Comparison of ENCODE assay signal across 26 mouse cellular contexts in the genomic region with DNA sequence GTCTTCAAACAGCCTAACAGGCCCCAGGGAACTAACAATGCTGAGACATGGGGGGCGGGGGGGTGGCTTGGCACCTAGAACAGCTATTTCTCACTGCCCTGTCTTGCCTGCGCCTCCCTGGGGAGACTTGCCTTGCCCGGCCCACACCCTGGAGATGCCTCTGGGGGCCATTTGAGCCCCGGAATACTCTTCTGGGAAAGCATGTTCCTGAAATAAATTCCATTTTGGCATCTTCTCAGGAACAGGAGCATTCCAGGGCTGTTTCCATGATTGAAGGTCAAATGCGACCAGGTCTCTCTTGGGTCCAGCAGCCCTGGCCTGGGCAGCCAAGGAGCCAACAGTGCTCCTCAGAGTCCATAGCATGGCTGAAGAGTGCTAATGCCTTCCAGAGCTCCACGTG. TPM values are rescaled to one million over a fixed set of nuclear protein-coding genes. Genes with fewer than 3 reads are reported as not detected.
DNase-seq lines count a peak whose midpoint lies in the region; ATAC-seq and TF ChIP-seq lines count a peak whose summit lies in the region.
"Had no signal": no experiment of that assay in that cellular context is flagged by ENCODE, and none has a peak within 500 bp of the region (broad histone marks: within the 10 kb centered on the region; RNA-seq: fewer than 3 reads in every experiment).

No protein-coding gene starts in this region.

- WGBS in heart, postnatal 0 days, result 65% methylated on average over 6 of the region's 6 CpGs
- WGBS in heart, embryonic 12.5 days, result 78% methylated on average over 6 of the region's 6 CpGs
- WGBS in kidney, embryonic 15.5 days, result 83% methylated on average over 6 of the region's 6 CpGs
- WGBS in kidney, embryonic 14.5 days, result 89% methylated on average over 6 of the region's 6 CpGs

- H3K4me1 ChIP-seq in heart, postnatal 0 days (ENCODE audit: control insufficient read depth, insufficient read depth), result peaks cover 27% of the 10 kb centered on the region
- H3K4me1 ChIP-seq in heart, embryonic 12.5 days (replicated peaks), result peaks cover 31% of the 10 kb centered on the region
- H3K4me1 ChIP-seq in kidney, embryonic 15.5 days, result peaks cover 50% of the 10 kb centered on the region
- H3K4me1 ChIP-seq in kidney, embryonic 14.5 days (ENCODE audit: control insufficient read depth, insufficient read depth, low read length), result peaks cover 20% of the 10 kb centered on the region

- no peak overlapping the region for H3K9ac ChIP-seq in heart, postnatal 0 days (replicated peaks; ENCODE audit: low read depth, low read length)
- no peak overlapping the region for H3K9ac ChIP-seq in heart, embryonic 12.5 days
- H3K9ac ChIP-seq in kidney, embryonic 15.5 days, result no peak overlapping the region
- no peak overlapping the region for H3K9ac ChIP-seq in kidney, embryonic 14.5 days (ENCODE audit: low read depth, low read length)
- H3K9ac ChIP-seq: hindbrain, embryonic 14.5 days; liver, embryonic 13.5 days had no signal

- peak; percentile 28 for DNase-seq in gastrocnemius, adult 18-20 months (ENCODE audit: low spot score)
- DNase-seq in gastrocnemius, postnatal 36 days, result no peak
- DNase-seq in heart, postnatal 0 days (ENCODE audit: low spot score), result no peak
- DNase-seq in kidney, postnatal 14 days, result peak; percentile 30
- DNase-seq: cerebellum, adult 2 months; gastrocnemius, postnatal 14 days; midbrain, embryonic 14.5 days had no signal

- intact Hi-C loops in gastrocnemius, postnatal 36 days (cut with DNase I), result loop anchor here (2.0 kb wide), 1 partner anchor 32 kb away; no protein-coding TSS in a partner anchor

- TF ChIP-seq EP300 in heart, postnatal 0 days (IDR thresholded peaks at IDR 0.05; ENCODE audit: low read depth), result no peak

- no peak for ATAC-seq in heart, postnatal 0 days (ENCODE audit: insufficient read depth, low read depth)
- no peak for ATAC-seq in heart, embryonic 12.5 days (ENCODE audit: insufficient number of reproducible peaks, low FRiP score)
- no peak for ATAC-seq in kidney, embryonic 15.5 days (replicated peaks; ENCODE audit: low FRiP score)
- no peak for ATAC-seq in kidney, embryonic 14.5 days (ENCODE audit: low FRiP score, low TSS enrichment)
- ATAC-seq: CD4-positive, CD25-positive, alpha-beta regulatory T cell, adult 4 months; forebrain, embryonic 16.5 days; intestine, postnatal 0 days had no signal

- no peak overlapping the region for H3K4me2 ChIP-seq in heart, postnatal 0 days (ENCODE audit: low read depth, low read length)
- no peak overlapping the region for H3K4me2 ChIP-seq in heart, embryonic 12.5 days
- H3K4me2 ChIP-seq in kidney, embryonic 15.5 days, result no peak overlapping the region
- H3K4me2 ChIP-seq in kidney, embryonic 14.5 days (replicated peaks; ENCODE audit: low read depth, low read length), result no peak overlapping the region
- H3K4me2 ChIP-seq: hindbrain, embryonic 14.5 days; liver, embryonic 13.5 days had no signal

- TF ChIP-seq CTCF in heart, postnatal 0 days (IDR thresholded peaks at IDR 0.05; ENCODE audit: low read depth), result no peak

- peak overlapping the region; percentile 15 for H3K27ac ChIP-seq in heart, postnatal 0 days (ENCODE audit: low read depth)
- H3K27ac ChIP-seq in heart, embryonic 12.5 days (ENCODE audit: poor library complexity, severe bottlenecking), result no peak overlapping the region
- H3K27ac ChIP-seq in kidney, embryonic 15.5 days, result peak overlapping the region; percentile 15; the same call in 1 of the 2 replicates
- H3K27ac ChIP-seq in kidney, embryonic 14.5 days (ENCODE audit: low read depth, low read length), result no peak overlapping the region
- H3K27ac ChIP-seq: hindbrain, embryonic 14.5 days; left cerebral cortex, adult 2 months; liver, embryonic 13.5 days had no signal

- no peaks in the 10 kb centered on the region for H3K27me3 ChIP-seq in heart, postnatal 0 days (ENCODE audit: control insufficient read depth, insufficient read depth, low read length)
- peaks cover 2% of the 10 kb centered on the region for H3K27me3 ChIP-seq in heart, embryonic 12.5 days (replicated peaks)
- H3K27me3 ChIP-seq in kidney, embryonic 15.5 days, result no peaks in the 10 kb centered on the region
- H3K27me3 ChIP-seq in kidney, embryonic 14.5 days (ENCODE audit: control insufficient read depth, insufficient read depth, low read length), result no peaks in the 10 kb centered on the region
- H3K27me3 ChIP-seq: liver, embryonic 13.5 days had no signal

- H3K9me3 ChIP-seq in heart, postnatal 0 days (replicated peaks; ENCODE audit: control insufficient read depth, low read length), result no peaks in the 10 kb centered on the region
- H3K9me3 ChIP-seq in heart, embryonic 12.5 days (replicated peaks), result no peaks in the 10 kb centered on the region
- no peaks in the 10 kb centered on the region for H3K9me3 ChIP-seq in kidney, embryonic 15.5 days (replicated peaks)
- no peaks in the 10 kb centered on the region for H3K9me3 ChIP-seq in kidney, embryonic 14.5 days (ENCODE audit: control insufficient read depth, low read length)
- H3K9me3 ChIP-seq: liver, embryonic 13.5 days had no signal

- H3K36me3 ChIP-seq in heart, postnatal 0 days (replicated peaks; ENCODE audit: control insufficient read depth, insufficient read depth, low read length), result peaks cover 27% of the 10 kb centered on the region
- peaks cover 40% of the 10 kb centered on the region for H3K36me3 ChIP-seq in heart, embryonic 12.5 days
- H3K36me3 ChIP-seq in kidney, embryonic 15.5 days, result peaks cover 49% of the 10 kb centered on the region
- H3K36me3 ChIP-seq in kidney, embryonic 14.5 days (ENCODE audit: control insufficient read depth, insufficient read depth, low read length), result peaks cover 32% of the 10 kb centered on the region

- no peak overlapping the region for H3K4me3 ChIP-seq in heart, postnatal 0 days (ENCODE audit: low read depth, low read length)
- no peak overlapping the region for H3K4me3 ChIP-seq in heart, embryonic 12.5 days
- H3K4me3 ChIP-seq in kidney, embryonic 15.5 days (replicated peaks), result no peak overlapping the region
- H3K4me3 ChIP-seq in kidney, embryonic 14.5 days (ENCODE audit: low read length), result no peak overlapping the region
- H3K4me3 ChIP-seq: erythroblast, embryonic 14.5 days; left cerebral cortex, adult 2 months; liver, embryonic 13.5 days had no signal

RNA-seq across cellular contexts. Expression of a gene that starts 7.2 kb away (rescaled TPM):
- 10 to 100 TPM; 18.4 to 22.7 TPM for total RNA-seq in gastrocnemius, adult 18-20 months (2021)
- total RNA-seq in gastrocnemius, postnatal 36 days (2021), result 10 to 100 TPM; 19.9 to 23.8 TPM
- total RNA-seq in heart, postnatal 0 days (2014; rRNA removed; ENCODE audit: low replicate concordance), result 66.9 and 93.5 TPM in 2 replicates
- 136 and 138 TPM in 2 replicates for polyA plus RNA-seq in heart, postnatal 0 days (2015; fragmentation: Nextera tagmentation; extraction: Ambion mirVana)
- polyA plus RNA-seq in heart, embryonic 12.5 days (2016; fragmentation: Nextera tagmentation; extraction: Ambion mirVana), result 126 and 130 TPM in 2 replicates
- 199 and 212 TPM in 2 replicates for polyA plus RNA-seq in kidney, embryonic 15.5 days (2015; fragmentation: Nextera tagmentation; extraction: Ambion mirVana)
- 236 and 265 TPM in 2 replicates for polyA plus RNA-seq in kidney, embryonic 14.5 days (2014; fragmentation: Nextera tagmentation; extraction: Ambion mirVana)

RNA-seq across cellular contexts. Expression of a gene that starts 8.6 kb away (rescaled TPM):
- total RNA-seq in gastrocnemius, adult 18-20 months (2021), result 100 to 1,000 TPM; 140 to 577 TPM
- 100 to 1,000 TPM; 153 to 173 TPM for total RNA-seq in gastrocnemius, postnatal 36 days (2021)
- total RNA-seq in heart, postnatal 0 days (2014; rRNA removed; ENCODE audit: low replicate concordance), result not detected in 2 replicates
- 0.20 TPM in 1 of 2 replicates, not detected in the other for polyA plus RNA-seq in heart, postnatal 0 days (2015; fragmentation: Nextera tagmentation; extraction: Ambion mirVana)
- not detected in 2 replicates for polyA plus RNA-seq in heart, embryonic 12.5 days (2016; fragmentation: Nextera tagmentation; extraction: Ambion mirVana)
- polyA plus RNA-seq in kidney, embryonic 15.5 days (2015; fragmentation: Nextera tagmentation; extraction: Ambion mirVana), result 0.49 and 1.4 TPM in 2 replicates
- polyA plus RNA-seq in kidney, embryonic 14.5 days (2014; fragmentation: Nextera tagmentation; extraction: Ambion mirVana), result 0.58 and 0.89 TPM in 2 replicates
- total RNA-seq: hematopoietic stem cell, adult 5-6 weeks; layer of hippocampus, adult 18-20 months; layer of hippocampus, postnatal 14 days; left cerebral cortex, adult 2 months; left cerebral cortex, postnatal 25 days; monocyte, adult 5-6 weeks had no signal
- polyA plus RNA-seq: brain, embryonic 14.5 days; CD4-positive, CD25-positive, alpha-beta regulatory T cell, adult 4 months; cerebellum, adult 2 months; cortical plate, adult 2 months; erythroblast, embryonic 14.5 days; forebrain, embryonic 11.5 days; forebrain, embryonic 16.5 days; hindbrain, embryonic 14.5 days; midbrain, embryonic 14.5 days; neural tube, embryonic 14.5 days had no signal

RNA-seq across cellular contexts. Expression of a gene that starts 11.9 kb away (rescaled TPM):
- total RNA-seq in gastrocnemius, adult 18-20 months (2021), result under 1 TPM in 1 of 2 experiments, not detected in 1; 0.45 TPM
- under 1 TPM; 0.18 to 0.25 TPM for total RNA-seq in gastrocnemius, postnatal 36 days (2021)
- 0.23 and 1.9 TPM in 2 replicates for total RNA-seq in heart, postnatal 0 days (2014; rRNA removed; ENCODE audit: low replicate concordance)
- polyA plus RNA-seq in heart, postnatal 0 days (2015; fragmentation: Nextera tagmentation; extraction: Ambion mirVana), result 0.81 and 1.3 TPM in 2 replicates
- polyA plus RNA-seq in heart, embryonic 12.5 days (2016; fragmentation: Nextera tagmentation; extraction: Ambion mirVana), result 1.2 and 1.4 TPM in 2 replicates
- 2.4 and 2.6 TPM in 2 replicates for polyA plus RNA-seq in kidney, embryonic 15.5 days (2015; fragmentation: Nextera tagmentation; extraction: Ambion mirVana)
- polyA plus RNA-seq in kidney, embryonic 14.5 days (2014; fragmentation: Nextera tagmentation; extraction: Ambion mirVana), result 2.0 and 2.4 TPM in 2 replicates
- total RNA-seq: hematopoietic stem cell, adult 5-6 weeks; layer of hippocampus, adult 18-20 months; left cerebral cortex, adult 2 months; left cerebral cortex, postnatal 25 days; monocyte, adult 5-6 weeks had no signal
- polyA plus RNA-seq: CD4-positive, CD25-positive, alpha-beta regulatory T cell, adult 4 months; forebrain, embryonic 11.5 days; forebrain, embryonic 16.5 days had no signal

RNA-seq across cellular contexts. Expression of a gene that starts 30.7 kb away (rescaled TPM):
- 100 to 1,000 TPM; 188 to 221 TPM for total RNA-seq in gastrocnemius, adult 18-20 months (2021)
- total RNA-seq in gastrocnemius, postnatal 36 days (2021), result 100 to 1,000 TPM; 174 to 203 TPM
- 232 and 241 TPM in 2 replicates for total RNA-seq in heart, postnatal 0 days (2014; rRNA removed; ENCODE audit: low replicate concordance)
- 261 and 268 TPM in 2 replicates for polyA plus RNA-seq in heart, postnatal 0 days (2015; fragmentation: Nextera tagmentation; extraction: Ambion mirVana)
- 478 and 480 TPM in 2 replicates for polyA plus RNA-seq in heart, embryonic 12.5 days (2016; fragmentation: Nextera tagmentation; extraction: Ambion mirVana)
- polyA plus RNA-seq in kidney, embryonic 15.5 days (2015; fragmentation: Nextera tagmentation; extraction: Ambion mirVana), result 718 and 736 TPM in 2 replicates
- polyA plus RNA-seq in kidney, embryonic 14.5 days (2014; fragmentation: Nextera tagmentation; extraction: Ambion mirVana), result 558 and 716 TPM in 2 replicates

RNA-seq across cellular contexts. Expression of a gene that starts 39.0 kb away (rescaled TPM):
- total RNA-seq in gastrocnemius, adult 18-20 months (2021), result 10 to 100 TPM; 71.0 to 89.8 TPM
- total RNA-seq in gastrocnemius, postnatal 36 days (2021), result 10 to 100 TPM; 73.1 to 77.1 TPM
- total RNA-seq in heart, postnatal 0 days (2014; rRNA removed; ENCODE audit: low replicate concordance), result 204 and 231 TPM in 2 replicates
- polyA plus RNA-seq in heart, postnatal 0 days (2015; fragmentation: Nextera tagmentation; extraction: Ambion mirVana), result 239 and 245 TPM in 2 replicates
- 422 and 442 TPM in 2 replicates for polyA plus RNA-seq in heart, embryonic 12.5 days (2016; fragmentation: Nextera tagmentation; extraction: Ambion mirVana)
- polyA plus RNA-seq in kidney, embryonic 15.5 days (2015; fragmentation: Nextera tagmentation; extraction: Ambion mirVana), result 588 and 644 TPM in 2 replicates
- polyA plus RNA-seq in kidney, embryonic 14.5 days (2014; fragmentation: Nextera tagmentation; extraction: Ambion mirVana), result 454 and 612 TPM in 2 replicates

Comparison
In these comparisons a context has a peak if more than half of its experiments do, and no peak if none do; other contexts are left out.
1. DNase-seq: peak in gastrocnemius, adult 18-20 months (single experiment) and kidney, postnatal 14 days (single experiment); none in gastrocnemius, postnatal 36 days (0 of 2) and heart, postnatal 0 days (single experiment).
2. H3K27ac ChIP-seq: peak in heart, postnatal 0 days (single experiment) and kidney, embryonic 15.5 days (single experiment); none in heart, embryonic 12.5 days (single experiment) and kidney, embryonic 14.5 days (single experiment).